Mouse (Mus musculus): ENCODE data around the gene Inf2.

Inf2 gene

DNA sequence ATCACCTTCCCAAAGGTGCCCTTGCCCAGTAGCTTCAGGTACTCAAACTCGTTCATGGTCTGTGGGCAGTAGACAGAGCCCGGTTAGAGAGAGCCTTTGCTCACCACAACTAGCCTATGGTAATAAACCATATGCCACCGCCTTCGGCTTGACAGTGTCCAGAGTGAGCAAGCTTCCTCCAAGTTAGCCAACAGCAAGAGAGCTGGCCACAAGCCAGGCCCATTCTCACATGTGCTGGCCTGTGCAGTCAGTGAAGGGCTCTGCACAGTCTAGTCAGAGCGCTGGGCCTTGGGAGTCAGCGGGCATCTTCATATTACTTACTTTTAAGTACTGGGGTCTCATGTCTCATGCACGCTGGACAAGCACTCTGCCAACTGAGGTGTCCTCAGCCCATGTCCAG is 70.0 kb downstream of the Inf2 start:
- no peak for DNase-seq (ENCODE audit: inconsistent ontology term)

DNA sequence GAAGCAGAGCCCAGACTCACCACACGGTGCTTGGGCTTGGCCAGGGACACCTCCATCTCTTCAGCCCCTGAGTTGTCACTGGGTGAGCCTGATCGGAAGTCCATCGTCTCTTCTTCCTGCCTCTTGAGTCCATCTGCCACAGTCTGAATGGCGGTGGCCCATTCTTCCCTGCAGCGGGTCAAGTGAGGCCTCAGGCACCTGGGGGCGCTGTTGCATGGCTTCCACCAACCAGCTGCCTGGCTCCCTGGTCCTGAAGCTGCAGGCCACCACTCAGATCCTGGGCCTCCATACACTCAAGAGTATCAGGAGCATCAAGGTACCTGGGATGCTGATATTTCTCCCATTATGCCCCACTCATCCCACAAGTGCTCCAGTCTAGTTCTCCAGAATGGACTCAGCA is 70.5 kb downstream of the Inf2 start:
- no peak for DNase-seq (ENCODE audit: inconsistent ontology term)

DNA sequence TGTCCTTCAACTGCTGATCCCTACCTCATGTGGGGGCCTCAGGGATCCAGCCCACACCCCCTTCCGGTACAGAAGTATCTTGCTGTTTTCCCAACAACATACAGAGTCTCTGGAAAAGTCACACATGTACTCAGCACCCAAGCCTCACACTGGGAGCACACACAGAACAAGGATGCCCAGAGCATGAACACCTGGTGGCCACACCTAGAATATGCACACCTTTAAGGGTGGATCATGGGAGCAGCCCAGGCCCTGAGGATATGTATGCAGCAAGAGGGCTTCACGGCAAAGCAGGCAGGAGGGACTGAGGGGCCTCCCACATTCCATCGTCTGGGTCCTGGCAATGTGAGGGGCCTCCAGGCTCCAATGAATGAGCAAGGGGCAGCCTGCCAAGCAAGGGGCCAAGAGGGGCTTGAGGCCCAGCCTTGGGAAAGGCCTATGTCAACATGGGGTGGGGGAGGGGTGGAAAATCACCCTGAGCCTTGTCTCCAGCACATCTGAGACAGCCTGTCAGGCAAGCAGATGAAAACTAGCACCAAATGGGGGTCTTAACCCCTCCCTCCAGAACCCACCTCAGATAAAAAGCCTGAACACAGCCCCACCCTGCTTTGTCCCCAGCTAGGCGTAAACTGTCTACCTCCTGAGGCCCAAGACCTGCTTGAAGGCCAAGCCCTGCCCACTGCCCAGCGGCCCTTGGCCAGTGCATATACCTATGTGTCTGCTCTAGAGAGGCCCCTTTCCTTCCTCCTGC is 72.2 kb downstream of the Inf2 start:
- DNase-seq (ENCODE audit: inconsistent ontology term) = no peak

DNA sequence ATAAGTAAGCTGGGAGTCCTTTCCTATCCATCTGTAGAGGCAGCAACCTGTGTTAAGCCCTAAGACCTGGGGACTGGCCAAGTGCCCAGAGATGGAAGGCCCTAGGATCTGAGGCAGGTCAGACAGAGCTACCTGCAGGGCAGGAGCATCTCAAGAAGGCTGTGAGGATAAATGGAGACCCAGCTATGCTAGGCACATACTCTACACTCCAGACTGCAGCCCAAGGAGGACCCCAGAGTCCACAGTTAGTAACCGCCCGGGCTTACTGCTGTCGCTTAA is 72.7 kb downstream of the Inf2 start:
- no peak for DNase-seq (ENCODE audit: inconsistent ontology term)

DNA sequence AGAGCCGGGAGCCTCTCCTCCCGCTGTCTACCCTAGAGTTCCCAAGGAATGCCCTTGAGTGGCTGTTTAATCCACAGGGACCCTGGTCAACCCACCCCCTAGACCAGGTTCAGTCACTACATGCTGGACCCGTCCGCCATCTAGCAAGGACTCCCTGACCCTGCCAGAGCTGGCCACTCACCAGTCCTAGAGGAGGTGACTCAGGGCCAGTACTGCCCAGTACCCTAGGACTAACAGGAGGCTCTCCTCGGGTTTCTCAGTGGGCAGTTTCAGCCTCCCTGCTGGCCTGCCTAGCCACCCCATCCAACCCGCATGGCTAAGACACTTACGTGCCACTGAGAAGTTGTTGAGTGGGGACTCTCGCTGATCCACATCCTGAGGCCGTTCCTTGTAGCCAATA is 73.3 kb downstream of the Inf2 start:
- DNase-seq (ENCODE audit: inconsistent ontology term) = no peak

DNA sequence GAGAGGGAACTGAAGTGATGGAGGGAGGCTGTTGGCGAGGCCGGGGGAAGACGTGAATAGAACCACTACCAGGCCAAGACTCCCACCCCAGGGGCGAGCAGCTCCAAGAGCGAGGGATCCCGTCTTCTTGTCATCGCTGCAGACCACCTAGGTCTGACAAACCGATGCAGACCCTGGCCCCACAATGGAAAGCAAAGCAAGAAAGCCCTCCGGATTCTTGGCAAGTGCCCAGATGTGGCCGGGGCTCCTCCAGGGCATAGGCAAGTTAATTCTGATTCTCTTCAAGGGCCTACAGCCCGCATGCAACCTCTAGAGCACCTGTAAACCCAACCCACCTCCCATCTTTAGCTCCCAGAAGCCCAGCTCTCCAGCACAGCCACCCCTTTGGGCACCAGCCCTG is 74.7 kb downstream of the Inf2 start:
- no peak for DNase-seq (ENCODE audit: inconsistent ontology term)

DNA sequence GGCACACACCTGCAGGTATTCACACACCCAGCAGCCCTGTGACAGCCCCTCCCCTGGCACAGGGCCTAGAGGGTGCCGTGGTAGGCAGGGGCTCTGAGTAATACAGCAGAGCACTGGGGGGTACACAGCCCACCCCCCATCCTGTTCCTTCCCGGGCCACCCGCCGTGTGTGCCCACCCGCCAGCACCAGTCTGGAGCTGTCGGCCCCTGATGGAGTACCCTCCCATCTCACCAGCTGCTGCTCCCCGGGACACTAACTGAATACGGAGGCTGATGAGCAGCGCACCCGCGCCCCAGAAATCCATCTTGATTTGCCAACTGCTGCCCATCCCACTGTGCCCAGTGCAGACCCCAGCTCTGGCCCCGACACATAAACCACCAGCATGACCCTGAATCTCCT is 75.1 kb downstream of the Inf2 start:
- DNase-seq (ENCODE audit: inconsistent ontology term) = no peak

DNA sequence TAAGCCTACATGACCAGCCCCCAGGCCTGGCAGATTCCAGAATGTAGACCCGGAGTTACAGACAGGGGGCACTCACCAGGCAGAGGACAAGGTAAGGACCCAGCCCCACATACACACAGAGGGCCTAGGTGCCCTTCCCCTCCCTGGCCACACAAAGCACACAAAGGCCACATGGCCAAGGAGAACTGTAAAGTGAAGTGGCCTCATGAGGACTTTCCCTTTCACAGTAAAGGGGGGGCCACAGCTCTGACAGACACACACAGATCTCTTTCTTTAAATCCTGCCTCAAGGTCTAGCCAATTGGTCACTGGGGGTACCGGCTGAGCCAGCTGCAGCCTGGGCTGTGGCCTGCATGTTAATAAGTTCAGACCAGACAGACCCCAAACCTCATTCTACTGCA is 75.5 kb downstream of the Inf2 start:
- no peak for DNase-seq (ENCODE audit: inconsistent ontology term)

DNA sequence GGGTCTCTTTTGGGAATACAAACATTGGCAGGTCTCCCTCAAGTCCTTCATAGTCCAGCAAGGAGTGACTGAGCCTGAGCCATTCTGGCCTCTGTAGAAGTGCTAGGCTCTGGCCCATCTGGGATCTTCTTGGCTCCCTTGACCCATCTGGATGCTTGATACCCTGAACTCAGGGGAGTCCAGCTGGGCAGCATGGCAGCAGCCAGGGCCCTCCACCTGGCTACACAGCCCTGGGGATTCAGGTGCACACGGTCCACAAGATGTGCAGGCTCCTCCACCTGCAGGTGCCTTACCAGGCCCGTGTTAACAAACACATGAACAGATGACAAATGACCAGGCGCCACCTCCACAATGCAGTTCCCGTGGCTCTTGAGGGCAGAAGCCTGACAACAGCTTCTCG is 76.1 kb downstream of the Inf2 start:
- no peak for DNase-seq (ENCODE audit: inconsistent ontology term)

Data from Muller cell, postnatal 12 days (primary cell).